Mouse (Mus musculus): ENCODE measurements around the gene Naa80.

GRCm38 (mm10) chr9:107556346-107556745, 22.3 kb upstream of the Naa80 start:
- TF ChIP-seq POLR2A (IDR thresholded peaks at IDR 0.05; ENCODE audit: borderline replicate concordance, extremely low read depth, insufficient read depth, insufficient read length, poor library complexity, severe bottlenecking): no peak
- no peak for TF ChIP-seq CTCF (IDR thresholded peaks at IDR 0.05; ENCODE audit: borderline replicate concordance, extremely low read depth, insufficient read depth, insufficient read length)

Data from brain, embryonic 14.5 days (tissue).